Mouse (Mus musculus): ENCODE results near the gene D17H6S53E. TPM values are rescaled to one million over a fixed set of nuclear protein-coding genes. Genes with fewer than 3 reads are reported as not detected.

Gene D17H6S53E
- total RNA-seq, 1 experiment: 11.2 TPM

GRCm38 (mm10) chr17:35159638-35160037, 33.5 kb downstream of the D17H6S53E start:
- H3K9ac ChIP-seq (ENCODE audit: insufficient read depth, low read depth, low read length, poor library complexity, severe bottlenecking): no peak overlapping the region
- H3K36me3 ChIP-seq (ENCODE audit: control insufficient read depth, insufficient read depth, low read length, poor library complexity, severe bottlenecking): peaks cover 82% of the 10 kb centered on the region
- H3K27ac ChIP-seq (ENCODE audit: insufficient read depth, low read depth, low read length, poor library complexity, severe bottlenecking): no peak overlapping the region
- peaks cover 0 to 11% of the 10 kb centered on the region in 2 experiments; a peak in 1 of 4 replicates for H3K4me1 ChIP-seq (ENCODE audit: control insufficient read depth in 2 of 2, insufficient read depth in 2 of 2, low read length in 2 of 2, poor library complexity in 1 of 2)
- no peak for TF ChIP-seq MAFK (IDR thresholded peaks at IDR 0.05; ENCODE audit: insufficient read depth, low read depth, low read length)
- no peak for TF ChIP-seq ZC3H11A (IDR thresholded peaks at IDR 0.05; ENCODE audit: borderline replicate concordance, low read depth, low read length)
- no peak for TF ChIP-seq ZNF384 (IDR thresholded peaks at IDR 0.05; ENCODE audit: low read depth, low read length)
- no peak for TF ChIP-seq HCFC1 (IDR thresholded peaks at IDR 0.05; ENCODE audit: borderline replicate concordance, insufficient read depth, low read length)
- no peak for TF ChIP-seq CHD2 (IDR thresholded peaks at IDR 0.05; ENCODE audit: low read depth, low read length)
- no peak for DNase-seq (ENCODE audit: low read depth, low spot score)
- no peaks in the 10 kb centered on the region for H3K9me3 ChIP-seq (ENCODE audit: control insufficient read depth, insufficient read depth, low read depth, low read length)
- H3K4me3 ChIP-seq (ENCODE audit: insufficient read depth in 1 of 2, low read depth in 1 of 2, low read length in 2 of 2, poor library complexity in 1 of 2, severe bottlenecking in 1 of 2): no peak overlapping the region
- in situ Hi-C loops (cut with MboI; ENCODE audit: low sequenced_read_pairs in 2 of 2, unreplicated experiment in 2 of 2): no loop called here

GRCm38 (mm10) chr17:35161421-35161820, 35.2 kb downstream of the D17H6S53E start:
- Histone ChIP-seq H3K4me3 (ENCODE audit: insufficient read depth in 1 of 2, low read depth in 1 of 2, low read length in 2 of 2, poor library complexity in 1 of 2, severe bottlenecking in 1 of 2) (peak overlapping the region in 1 of 2 experiments; percentile 98; a peak in 1 of 4 replicates), H3K4me1 (ENCODE audit: control insufficient read depth in 2 of 2, insufficient read depth in 2 of 2, low read length in 2 of 2, poor library complexity in 1 of 2) (peaks cover 0 to 9% of the 10 kb centered on the region in 2 experiments; a peak in 1 of 4 replicates), H3K36me3 (ENCODE audit: control insufficient read depth, insufficient read depth, low read length, poor library complexity, severe bottlenecking) (peaks cover 64% of the 10 kb centered on the region), H3K9ac (ENCODE audit: insufficient read depth, low read depth, low read length, poor library complexity, severe bottlenecking) (peak overlapping the region; percentile 25; the same call in 1 of the 2 replicates), H3K9me3 (ENCODE audit: control insufficient read depth, insufficient read depth, low read depth, low read length) (no peaks in the 10 kb centered on the region), H3K27ac (ENCODE audit: insufficient read depth, low read depth, low read length, poor library complexity, severe bottlenecking) (no peak overlapping the region)
- no peak for DNase-seq (ENCODE audit: low read depth, low spot score)
- in situ Hi-C loops (cut with MboI; ENCODE audit: low sequenced_read_pairs in 2 of 2, unreplicated experiment in 2 of 2): no loop called here
- TF ChIP-seq ZC3H11A (IDR thresholded peaks at IDR 0.05; ENCODE audit: borderline replicate concordance, low read depth, low read length) (no peak), ZNF384 (IDR thresholded peaks at IDR 0.05; ENCODE audit: low read depth, low read length) (no peak), MAFK (IDR thresholded peaks at IDR 0.05; ENCODE audit: insufficient read depth, low read depth, low read length) (no peak), CHD2 (IDR thresholded peaks at IDR 0.05; ENCODE audit: low read depth, low read length) (no peak), HCFC1 (IDR thresholded peaks at IDR 0.05; ENCODE audit: borderline replicate concordance, insufficient read depth, low read length) (no peak)

DNA sequence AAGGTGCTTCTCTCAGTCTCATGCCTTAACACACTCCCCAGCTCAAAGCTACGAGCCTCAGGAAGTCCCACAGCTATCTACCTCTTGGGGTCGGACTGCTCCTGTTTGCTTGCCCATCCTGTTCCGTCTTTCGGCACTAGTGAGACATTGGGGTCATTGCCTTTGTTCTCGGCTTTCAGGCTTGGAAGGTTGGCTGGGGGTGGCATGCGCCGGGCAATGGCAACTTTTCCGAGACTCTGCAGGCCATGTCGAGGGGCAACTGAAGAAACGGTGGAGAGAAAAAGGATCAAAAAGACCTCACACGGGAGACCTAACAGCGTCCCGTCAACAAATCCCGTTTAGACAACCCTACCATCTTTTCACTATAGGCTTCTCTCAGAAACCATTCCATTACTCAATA, 35.9 kb downstream of the D17H6S53E start:
- H3K9ac ChIP-seq (ENCODE audit: insufficient read depth, low read depth, low read length, poor library complexity, severe bottlenecking): peak overlapping the region; percentile 53; the same call in 1 of the 2 replicates
- in situ Hi-C loops (cut with MboI; ENCODE audit: low sequenced_read_pairs in 2 of 2, unreplicated experiment in 2 of 2): no loop called here
- no peak overlapping the region for H3K27ac ChIP-seq (ENCODE audit: insufficient read depth, low read depth, low read length, poor library complexity, severe bottlenecking)
- no peaks in the 10 kb centered on the region for H3K9me3 ChIP-seq (ENCODE audit: control insufficient read depth, insufficient read depth, low read depth, low read length)
- no peak for DNase-seq (ENCODE audit: low read depth, low spot score)
- peaks cover 57% of the 10 kb centered on the region for H3K36me3 ChIP-seq (ENCODE audit: control insufficient read depth, insufficient read depth, low read length, poor library complexity, severe bottlenecking)
- H3K4me3 ChIP-seq (ENCODE audit: insufficient read depth in 1 of 2, low read depth in 1 of 2, low read length in 2 of 2, poor library complexity in 1 of 2, severe bottlenecking in 1 of 2): peak overlapping the region; percentile 98 to 99; a peak in 2 of 4 replicates
- TF ChIP-seq MAFK (IDR thresholded peaks at IDR 0.05; ENCODE audit: insufficient read depth, low read depth, low read length): no peak
- H3K4me1 ChIP-seq (ENCODE audit: control insufficient read depth in 2 of 2, insufficient read depth in 2 of 2, low read length in 2 of 2, poor library complexity in 1 of 2): peaks cover 0 to 10% of the 10 kb centered on the region in 2 experiments; a peak in 1 of 4 replicates

- in situ Hi-C loops (cut with MboI; ENCODE audit: low sequenced_read_pairs in 2 of 2, unreplicated experiment in 2 of 2): no loop called here
- peaks cover 51% of the 10 kb centered on the region for H3K36me3 ChIP-seq (ENCODE audit: control insufficient read depth, insufficient read depth, low read length, poor library complexity, severe bottlenecking)
- H3K4me1 ChIP-seq (ENCODE audit: control insufficient read depth in 2 of 2, insufficient read depth in 2 of 2, low read length in 2 of 2, poor library complexity in 1 of 2): peaks cover 0 to 10% of the 10 kb centered on the region in 2 experiments; a peak in 1 of 4 replicates
- no peaks in the 10 kb centered on the region for H3K9me3 ChIP-seq (ENCODE audit: control insufficient read depth, insufficient read depth, low read depth, low read length)
- no peak for TF ChIP-seq ZC3H11A (IDR thresholded peaks at IDR 0.05; ENCODE audit: borderline replicate concordance, low read depth, low read length)
- no peak for TF ChIP-seq MAFK (IDR thresholded peaks at IDR 0.05; ENCODE audit: insufficient read depth, low read depth, low read length)
- no peak for TF ChIP-seq ZNF384 (IDR thresholded peaks at IDR 0.05; ENCODE audit: low read depth, low read length)
- TF ChIP-seq CHD2 (IDR thresholded peaks at IDR 0.05; ENCODE audit: low read depth, low read length): no peak
- TF ChIP-seq HCFC1 (IDR thresholded peaks at IDR 0.05; ENCODE audit: borderline replicate concordance, insufficient read depth, low read length): no peak
- DNase-seq (ENCODE audit: low read depth, low spot score): no peak
- no peak overlapping the region for H3K27ac ChIP-seq (ENCODE audit: insufficient read depth, low read depth, low read length, poor library complexity, severe bottlenecking)
- H3K4me3 ChIP-seq (ENCODE audit: insufficient read depth in 1 of 2, low read depth in 1 of 2, low read length in 2 of 2, poor library complexity in 1 of 2, severe bottlenecking in 1 of 2): peak overlapping the region; percentile 98 to 99
- peak overlapping the region; percentile 53; the same call in 1 of the 2 replicates for H3K9ac ChIP-seq (ENCODE audit: insufficient read depth, low read depth, low read length, poor library complexity, severe bottlenecking)
Observed at GRCm38 (mm10) chr17:35162730-35163129, 36.6 kb downstream of the D17H6S53E start.

Measured in ES-E14 (cell line).